Mouse (Mus musculus): Measurements from ENCODE around the gene Kctd12.
A peak's percentile ranks its signal among the peaks of the same experiment; 100 is the strongest.

Gene Kctd12

GRCm38 (mm10) chr14:102982627-102983540 lies at the start of gene Kctd12:
Kctd12 (minus strand) TSS chr14:102982637.
- peak; percentile 65 for DNase-seq (ENCODE audit: low spot score)

DNA sequence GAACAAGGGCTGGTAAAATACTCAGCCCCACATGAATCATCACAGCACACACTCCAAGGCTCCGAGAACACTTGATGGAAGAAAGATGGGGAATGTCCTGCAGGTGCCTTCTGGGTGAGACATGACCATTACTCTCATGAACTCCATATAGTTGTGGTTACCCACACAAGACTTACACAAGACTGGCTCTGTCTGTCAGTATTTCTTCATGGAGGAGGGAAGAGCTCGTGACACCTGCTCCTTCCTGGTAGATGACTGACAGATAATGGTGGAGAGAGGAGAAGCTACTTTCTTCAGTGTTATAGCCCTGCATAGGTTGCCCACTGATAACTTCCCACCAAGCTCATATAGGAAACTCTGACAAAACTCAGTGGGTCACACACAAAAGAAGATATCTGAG lies 46.8 kb upstream of the Kctd12 start:
- no peak for DNase-seq (ENCODE audit: low spot score)

DNA sequence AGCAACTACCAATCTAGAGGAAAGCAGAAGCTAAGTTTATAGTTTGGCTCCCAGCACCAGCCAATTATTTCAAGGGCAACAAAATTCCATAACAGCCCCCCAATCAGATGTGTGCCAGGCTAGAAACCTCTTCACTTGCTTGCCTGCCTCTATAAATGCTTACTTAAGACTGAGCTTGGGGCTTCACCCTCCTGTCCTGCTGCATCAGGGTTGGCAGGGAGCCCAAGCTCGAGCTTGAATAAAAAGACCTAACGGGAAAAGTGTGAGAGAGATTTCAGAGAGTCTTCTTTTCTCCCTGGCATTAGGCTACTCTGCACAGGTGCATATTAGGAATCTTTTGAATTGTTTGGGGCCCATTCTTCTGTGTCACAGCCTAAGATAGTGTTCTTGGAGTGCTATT lies 37.6 kb upstream of the Kctd12 start:
- DNase-seq (ENCODE audit: low spot score): no peak

DNA sequence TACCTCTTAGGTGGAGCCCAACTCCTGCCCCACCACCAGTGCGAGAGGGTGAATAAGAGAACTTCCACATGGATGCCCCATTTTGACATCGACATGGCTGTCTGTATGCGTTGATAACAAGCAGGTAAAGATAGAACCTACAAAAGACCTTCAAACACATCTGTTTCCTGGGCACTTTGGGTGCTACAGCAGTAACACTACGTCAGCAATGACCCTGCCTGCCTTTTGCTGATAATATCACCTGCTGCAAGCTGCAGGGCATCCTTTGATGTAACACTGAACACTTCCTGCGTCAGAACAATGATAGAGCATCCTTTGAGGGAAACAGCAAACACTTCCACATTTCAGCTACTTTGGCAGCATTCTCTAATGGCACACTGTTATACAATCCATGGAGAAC lies 34.6 kb upstream of the Kctd12 start:
- no peak for DNase-seq (ENCODE audit: low spot score)

DNA sequence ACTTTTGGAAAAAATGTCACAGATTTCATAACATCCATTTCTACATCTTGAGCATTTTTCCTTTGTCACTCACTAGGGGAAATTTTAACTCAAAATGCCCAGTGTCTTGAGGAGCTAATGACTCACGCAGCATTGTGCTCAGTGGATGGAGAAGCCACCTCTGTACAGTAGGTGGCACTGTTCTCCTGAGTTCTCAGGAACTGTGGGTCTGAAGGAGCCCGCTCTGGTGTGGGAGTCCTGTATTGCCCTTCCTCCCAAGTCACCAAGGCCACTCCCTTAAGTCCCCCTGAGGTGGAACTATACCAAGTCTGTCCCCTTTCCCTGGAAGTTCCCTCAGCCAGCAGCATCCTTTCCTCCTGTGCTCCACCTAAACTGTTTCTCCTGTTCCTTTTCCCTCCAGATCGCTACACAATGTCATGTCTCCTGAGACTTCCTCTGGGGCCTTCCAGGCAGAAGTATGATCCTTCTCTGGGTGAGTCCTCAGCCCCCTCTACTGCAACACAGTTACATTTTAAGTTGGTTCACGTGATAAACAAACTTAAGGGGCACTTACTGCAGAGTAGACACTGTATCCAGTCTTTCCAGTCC lies 30.2 kb upstream of the Kctd12 start:
- peak; percentile 30 for DNase-seq (ENCODE audit: low spot score)

- DNase-seq (ENCODE audit: low spot score): peak; percentile 8
Measured at GRCm38 (mm10) chr14:103011782-103012181, 29.3 kb upstream of the Kctd12 start.

DNA sequence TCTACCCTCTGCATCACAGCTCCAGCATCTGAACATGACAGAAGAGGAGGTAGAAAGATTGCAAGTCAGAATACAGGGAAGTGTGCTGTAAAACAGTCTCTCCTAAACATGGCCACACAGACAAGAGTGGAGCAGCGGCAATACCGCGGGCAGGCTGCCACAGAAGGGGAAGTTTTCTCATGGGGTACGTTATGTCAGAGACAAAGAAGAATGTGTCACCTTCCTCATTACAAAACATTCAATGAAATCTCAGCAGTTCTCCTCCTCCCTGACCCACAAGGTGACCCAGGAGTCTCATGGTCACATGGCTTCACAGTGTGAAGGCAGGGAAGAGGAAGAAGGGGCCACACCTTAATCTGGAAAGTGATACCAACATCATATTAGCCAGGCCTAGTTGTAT lies 25.3 kb upstream of the Kctd12 start:
- DNase-seq (ENCODE audit: low spot score): no peak

DNA sequence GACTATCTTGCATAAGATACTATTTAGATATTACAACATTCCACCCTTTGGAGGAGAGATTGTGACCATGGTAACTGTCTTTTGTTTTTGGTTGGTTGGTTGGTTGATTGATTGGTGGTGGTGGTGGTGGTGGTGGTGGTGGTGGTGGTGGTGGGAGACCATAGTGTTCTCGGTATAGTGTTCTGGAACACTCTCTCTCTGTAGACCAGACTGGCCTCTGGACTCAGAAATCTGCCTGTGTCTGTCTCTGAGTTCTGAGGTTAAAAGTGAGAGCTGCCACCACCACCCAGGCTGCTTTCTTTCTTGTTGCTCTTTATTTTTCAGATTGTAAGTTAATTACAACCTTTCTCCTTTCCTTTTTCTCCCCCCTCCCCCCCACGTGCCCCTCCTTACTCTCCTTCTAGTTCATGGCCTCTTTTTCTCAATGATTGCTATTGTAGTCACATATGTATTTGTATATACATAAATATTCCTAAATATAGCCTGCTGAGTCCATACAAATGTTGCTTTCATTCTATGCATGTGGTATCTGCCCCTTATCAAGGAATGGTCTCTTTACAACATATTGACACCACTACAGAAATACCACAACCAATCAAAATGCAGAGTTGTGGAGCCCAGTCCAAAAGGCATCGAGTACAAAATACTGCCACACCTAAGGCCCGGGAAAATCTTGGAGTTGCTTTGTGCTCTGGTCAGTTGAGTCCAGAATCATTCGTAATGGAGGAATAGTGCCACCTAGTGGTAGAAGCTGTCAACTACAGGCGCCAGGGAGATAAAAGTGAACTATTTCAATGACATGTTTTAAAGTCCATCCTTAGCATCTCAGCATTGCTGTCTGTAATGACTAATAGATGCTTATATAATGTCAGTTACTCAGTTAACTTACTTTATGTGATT lies 12.5 kb upstream of the Kctd12 start:
- peak; percentile 36 for DNase-seq (ENCODE audit: low spot score)

- no peak for DNase-seq (ENCODE audit: low spot score)
Measured at GRCm38 (mm10) chr14:102990765-102991164, 8.3 kb upstream of the Kctd12 start.

DNA sequence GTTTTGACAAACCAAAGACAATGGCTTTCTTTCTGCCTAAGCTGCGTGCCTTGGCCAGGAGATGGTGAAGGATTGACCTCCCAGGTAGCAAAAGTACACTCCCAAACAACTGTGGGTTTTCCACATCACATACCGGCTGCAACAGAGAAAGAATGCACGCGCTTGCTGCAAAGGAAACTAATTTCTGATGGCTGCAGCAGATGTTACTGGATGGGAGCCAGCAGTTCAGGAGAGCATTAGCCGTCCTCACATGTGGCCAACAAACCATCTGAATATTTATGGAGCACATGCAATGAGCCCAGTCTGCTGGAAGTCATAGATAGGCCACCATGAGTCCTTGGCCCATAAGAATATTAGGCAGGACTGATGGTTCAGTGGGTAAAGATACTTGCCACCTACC lies 7.4 kb upstream of the Kctd12 start:
- no peak for DNase-seq (ENCODE audit: low spot score)

GRCm38 (mm10) chr14:102989254-102989653 lies 6.8 kb upstream of the Kctd12 start:
- no peak for DNase-seq (ENCODE audit: low spot score)

- DNase-seq (ENCODE audit: low spot score): no peak
Measured at GRCm38 (mm10) chr14:102987626-102988025, 5.2 kb upstream of the Kctd12 start.

GRCm38 (mm10) chr14:102983686-102984085 lies 1.2 kb upstream of the Kctd12 start:
- DNase-seq (ENCODE audit: low spot score): no peak

DNA sequence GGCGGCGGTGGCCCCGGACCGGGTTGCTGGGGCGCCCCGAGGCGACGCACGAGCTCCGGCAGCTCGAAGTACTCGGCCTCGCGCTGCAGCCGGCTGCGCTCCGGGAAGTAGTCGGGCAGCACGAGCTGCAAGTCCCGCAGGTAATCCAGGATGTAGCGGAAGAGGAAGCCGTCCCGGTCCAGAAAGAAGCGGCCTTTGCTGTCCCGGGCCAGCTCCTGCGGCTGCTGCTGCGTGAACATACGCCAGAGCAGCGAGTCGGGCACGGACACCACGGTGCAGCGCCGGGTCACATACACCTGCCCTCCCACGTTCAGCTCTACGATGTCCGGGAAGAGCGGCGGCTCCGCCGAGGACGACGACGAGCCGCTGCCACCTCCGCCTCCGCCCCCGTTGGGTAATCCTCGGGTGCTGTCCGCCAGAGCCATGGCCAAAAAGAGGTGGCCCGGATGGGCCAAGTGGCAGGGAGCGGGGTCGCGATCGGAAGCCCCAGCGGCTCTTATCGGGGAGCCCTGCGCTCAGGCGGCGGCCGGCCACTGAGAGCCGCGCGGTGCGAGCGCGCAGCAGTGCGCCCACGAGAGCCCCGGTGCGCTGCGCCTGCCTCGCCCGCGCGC lies 316 bp downstream of the Kctd12 start:
- DNase-seq (ENCODE audit: low spot score): peak; percentile 50

DNA sequence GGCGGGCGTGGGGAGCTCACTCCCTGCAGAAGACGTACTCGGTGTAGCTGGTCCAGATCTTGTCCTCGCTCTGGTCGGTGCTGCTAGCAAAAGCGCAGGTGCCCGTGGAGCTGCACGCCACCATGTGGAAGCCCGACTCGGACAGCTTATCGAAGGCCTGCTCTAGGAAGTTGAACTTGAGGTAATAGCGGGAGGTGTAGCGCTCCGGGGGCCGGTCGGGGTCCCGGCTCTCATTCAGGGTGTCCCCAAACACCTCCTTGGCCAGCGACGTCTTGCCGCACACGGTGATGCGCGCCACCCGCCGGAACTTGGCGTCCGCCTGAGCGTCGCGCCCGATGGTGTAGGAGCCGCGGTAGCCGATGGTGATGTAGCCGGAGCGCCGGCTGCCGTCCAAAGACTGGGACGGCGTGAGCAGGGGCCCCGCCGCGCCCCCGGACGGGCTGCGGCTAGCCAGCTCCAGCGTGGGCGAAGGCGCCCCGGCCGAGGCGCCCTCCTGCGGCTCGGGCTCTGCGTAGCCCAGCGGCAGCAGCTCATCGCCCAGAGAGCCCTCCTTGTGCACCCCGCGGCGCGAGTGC lies 909 bp downstream of the Kctd12 start:
- DNase-seq (ENCODE audit: low spot score): peak; percentile 40

GRCm38 (mm10) chr14:102980986-102981385 lies 1.5 kb downstream of the Kctd12 start:
- DNase-seq (ENCODE audit: low spot score): no peak

GRCm38 (mm10) chr14:102980481-102980880 lies 2.0 kb downstream of the Kctd12 start:
- no peak for DNase-seq (ENCODE audit: low spot score)

- DNase-seq (ENCODE audit: low spot score): no peak
Measured at GRCm38 (mm10) chr14:102979831-102980230, 2.6 kb downstream of the Kctd12 start.

GRCm38 (mm10) chr14:102975865-102976264 lies 6.6 kb downstream of the Kctd12 start:
- DNase-seq (ENCODE audit: low spot score): no peak

GRCm38 (mm10) chr14:102968824-102969223 lies 13.6 kb downstream of the Kctd12 start:
- DNase-seq (ENCODE audit: low spot score): no peak

DNA sequence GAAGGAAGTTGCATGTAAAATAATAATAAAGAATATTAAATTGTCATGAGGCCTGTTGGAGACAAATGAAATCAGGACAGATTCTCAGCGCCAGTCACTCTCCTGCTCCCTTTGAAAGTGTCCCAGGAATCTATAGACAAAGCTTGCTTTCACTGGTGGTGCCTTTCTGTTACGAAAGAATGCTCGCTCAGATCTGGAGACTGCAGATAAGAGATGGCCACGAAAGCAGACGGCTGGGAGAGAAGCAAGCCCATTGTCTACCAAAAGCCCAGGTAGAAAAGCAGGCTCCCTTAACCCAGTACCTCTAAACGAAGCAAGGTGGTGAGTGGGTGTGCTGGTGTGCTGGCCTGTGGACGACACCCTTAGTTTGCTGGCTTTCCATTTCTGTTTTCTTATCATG lies 16.2 kb downstream of the Kctd12 start:
- DNase-seq (ENCODE audit: low spot score): no peak

- DNase-seq (ENCODE audit: low spot score): no peak
Measured at GRCm38 (mm10) chr14:102965841-102966240, 16.6 kb downstream of the Kctd12 start.

All from spleen, adult 12 weeks (tissue).